Mouse (Mus musculus): ENCODE measurements around the gene Nav3. TPM values are rescaled to one million over a fixed set of nuclear protein-coding genes. Genes with fewer than 3 reads are reported as not detected.

Gene Nav3
- total RNA-seq (2021), result 10 to 100 TPM; 24.3 to 26.3 TPM
- long read RNA-seq, experiment 1, partial matches to known transcripts, result 3 of 6 reads
- long read RNA-seq, experiment 1, other reads (novel, unspliced or antisense), result 3 of 6 reads
- long read RNA-seq, experiment 2, partial matches to known transcripts, result 7 of 12 reads
- long read RNA-seq, experiment 2, other reads (novel, unspliced or antisense), result 5 of 12 reads

- DNase-seq (ENCODE audit: low spot score in 2 of 2), result peak; percentile 51 to 64
Measured at GRCm38 (mm10) chr10:110455838-110456493, at the start of gene Nav3. TSS of gene Nav3 (minus strand) at chr10:110456204.

- no peak for DNase-seq (ENCODE audit: low spot score in 2 of 2)
Measured at GRCm38 (mm10) chr10:110485306-110485705, 29.3 kb upstream of the Nav3 start.

- no peak for DNase-seq (ENCODE audit: low spot score in 2 of 2)
Measured at GRCm38 (mm10) chr10:110484822-110485221, 28.8 kb upstream of the Nav3 start.

- no peak for DNase-seq (ENCODE audit: low spot score in 2 of 2)
Measured at GRCm38 (mm10) chr10:110479189-110479588, 23.2 kb upstream of the Nav3 start.

- DNase-seq (ENCODE audit: low spot score in 2 of 2), result peak in 1 of 2 experiments; percentile 18
Measured at GRCm38 (mm10) chr10:110477689-110478314, 21.8 kb upstream of the Nav3 start.

GRCm38 (mm10) chr10:110474107-110474506 lies 18.1 kb upstream of the Nav3 start:
- DNase-seq (ENCODE audit: low spot score in 2 of 2), result no peak

GRCm38 (mm10) chr10:110469445-110469844 lies 13.4 kb upstream of the Nav3 start:
- no peak for DNase-seq (ENCODE audit: low spot score in 2 of 2)

- no peak for DNase-seq (ENCODE audit: low spot score in 2 of 2)
Measured at GRCm38 (mm10) chr10:110455063-110455837, 754 bp downstream of the Nav3 start.

- DNase-seq (ENCODE audit: low spot score in 2 of 2), result no peak
Measured at GRCm38 (mm10) chr10:110453566-110453965, 2.4 kb downstream of the Nav3 start.

- DNase-seq (ENCODE audit: low spot score in 2 of 2), result no peak
Measured at GRCm38 (mm10) chr10:110440396-110440795, 15.6 kb downstream of the Nav3 start.

- DNase-seq (ENCODE audit: low spot score in 2 of 2), result no peak
Measured at GRCm38 (mm10) chr10:110431078-110431477, 24.9 kb downstream of the Nav3 start.

- DNase-seq (ENCODE audit: low spot score in 2 of 2), result peak in 1 of 2 experiments; percentile 21
Measured at GRCm38 (mm10) chr10:110429578-110429977, 26.4 kb downstream of the Nav3 start.

- no peak for DNase-seq (ENCODE audit: low spot score in 2 of 2)
Measured at GRCm38 (mm10) chr10:110429052-110429451, 27.0 kb downstream of the Nav3 start.

GRCm38 (mm10) chr10:110421533-110421932 lies 34.5 kb downstream of the Nav3 start:
- DNase-seq (ENCODE audit: low spot score in 2 of 2), result no peak

- no peak for DNase-seq (ENCODE audit: low spot score in 2 of 2)
Measured at GRCm38 (mm10) chr10:110417003-110417402, 39.0 kb downstream of the Nav3 start.

- DNase-seq (ENCODE audit: low spot score in 2 of 2), result no peak
Measured at GRCm38 (mm10) chr10:110415624-110416023, 40.4 kb downstream of the Nav3 start.

- no peak for DNase-seq (ENCODE audit: low spot score in 2 of 2)
Measured at GRCm38 (mm10) chr10:110413281-110413897, 42.6 kb downstream of the Nav3 start.

- no peak for DNase-seq (ENCODE audit: low spot score in 2 of 2)
Measured at GRCm38 (mm10) chr10:110402950-110403349, 53.1 kb downstream of the Nav3 start.

GRCm38 (mm10) chr10:110400642-110401041 lies 55.4 kb downstream of the Nav3 start:
- no peak for DNase-seq (ENCODE audit: low spot score in 2 of 2)

GRCm38 (mm10) chr10:110398643-110399042 lies 57.4 kb downstream of the Nav3 start:
- DNase-seq (ENCODE audit: low spot score in 2 of 2), result no peak
